Mouse (Mus musculus) urinary bladder, postnatal 36 days (tissue): ENCODE results near the gene Ulk1.

Experiments
- DNase-seq, 2 experiments: peaks; one replicate each; pipeline ENCODE4 v3.0.0; 2022; ENCODE audit warnings: low spot score in 2 of 2, mixed read lengths in 1 of 2

Ulk1 gene

GRCm38 (mm10) chr5:110769272-110769671 is 40.6 kb downstream of the Ulk1 start:
- DNase-seq: no peak

GRCm38 (mm10) chr5:110763890-110764289 is 46.0 kb downstream of the Ulk1 start:
- no peak for DNase-seq

GRCm38 (mm10) chr5:110745021-110745420 is 64.9 kb downstream of the Ulk1 start:
- DNase-seq: no peak

GRCm38 (mm10) chr5:110739496-110740275 is 70.2 kb downstream of the Ulk1 start:
- DNase-seq: no peak

GRCm38 (mm10) chr5:110735606-110736005 is 74.3 kb downstream of the Ulk1 start:
- DNase-seq: no peak
